Mouse (Mus musculus) heart, embryonic 15.5 days (tissue): ENCODE data around the gene Fah. TPM values are rescaled to one million over a fixed set of nuclear protein-coding genes. Genes with fewer than 3 reads are reported as not detected.

Experiments used
- ATAC-seq: fragments of 200-750 bp; cut with Nextera tagmentation; replicated peaks from 2 replicates; pipeline ENCODE4 v1.8.0; 2017; ENCODE audit warnings: low read depth, moderate TSS enrichment; ENCODE audit not compliant: insufficient number of reproducible peaks, insufficient read depth, low FRiP score
- H3K27ac ChIP-seq: fragments of 300-500 bp; sonication (generic); 2 replicates; pipeline ENCODE4 v1.5.1; 2015; ENCODE audit warnings: mild to moderate bottlenecking, inconsistent platforms
- H3K27me3 ChIP-seq: fragments of 300-500 bp; sonication (generic); 2 replicates; pipeline ENCODE4 v1.6.1; 2015; ENCODE audit warnings: inconsistent platforms
- H3K36me3 ChIP-seq: fragments of 300-500 bp; sonication (generic); 2 replicates; pipeline ENCODE4 v1.6.1; 2015; ENCODE audit warnings: mild to moderate bottlenecking, inconsistent platforms
- H3K4me1 ChIP-seq: fragments of 300-500 bp; sonication (generic); replicated peaks from 2 replicates; pipeline ENCODE4 v1.6.1; 2015; ENCODE audit warnings: inconsistent platforms
- H3K4me2 ChIP-seq: fragments of 300-500 bp; sonication (generic); 2 replicates; pipeline ENCODE4 v1.6.1; 2015; ENCODE audit warnings: inconsistent platforms, mild to moderate bottlenecking, moderate library complexity
- H3K4me3 ChIP-seq: fragments of 300-500 bp; sonication (generic); 2 replicates; pipeline ENCODE4 v1.5.1; 2015; ENCODE audit warnings: mild to moderate bottlenecking, inconsistent platforms
- H3K9ac ChIP-seq: fragments of 300-500 bp; sonication (generic); 2 replicates; pipeline ENCODE4 v1.6.1; 2015; ENCODE audit warnings: mild to moderate bottlenecking, inconsistent platforms
- H3K9me3 ChIP-seq: fragments of 300-500 bp; sonication (generic); replicated peaks from 2 replicates; pipeline ENCODE4 v1.6.1; 2016; ENCODE audit warnings: inconsistent platforms
- WGBS: fragments of 180-500 bp; shearing (Covaris S2); methylation state at CpG from one replicate; pipeline ENCODE4 v1.1.7; 2015; ENCODE audit warnings: mixed read lengths; 5-methylcytosine and 5-hydroxymethylcytosine counted together
- polyA plus RNA-seq: library from polyadenylated mRNA; unstranded; fragments of >200 nt; fragmentation: Nextera tagmentation; extraction: Ambion mirVana; gene quantifications from 2 replicates; pipeline ENCODE4 v1.2.1, GENCODE M21; 2015

Gene Fah
- polyA plus RNA-seq, 1 experiment from 2014 or later: 4.4 TPM

DNA sequence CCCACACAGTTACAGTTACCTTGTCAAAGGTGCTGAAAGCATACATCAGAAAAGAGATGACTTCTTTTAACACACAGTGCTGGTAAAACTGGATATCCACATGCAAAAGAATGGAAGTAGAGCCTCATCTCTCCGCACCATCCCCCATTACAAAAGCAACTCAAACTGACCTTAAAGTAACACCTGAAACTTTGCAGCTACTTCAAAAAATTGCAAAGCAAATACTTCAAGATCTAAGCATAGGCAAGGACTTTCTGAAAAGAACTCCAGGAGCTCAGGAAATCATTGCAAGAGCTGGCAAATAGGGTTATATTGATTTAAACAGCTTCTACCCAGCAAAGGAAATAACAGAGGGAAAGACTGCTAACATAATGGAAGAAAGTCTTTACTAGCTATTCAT lies 46.0 kb downstream of the Fah start:
- Histone ChIP-seq H3K4me3 (no peak overlapping the region), H3K36me3 (no peaks in the 10 kb centered on the region), H3K4me1 (no peaks in the 10 kb centered on the region; the same call in 1 of the 2 replicates), H3K27ac (no peak overlapping the region), H3K9me3 (no peaks in the 10 kb centered on the region), H3K27me3 (no peaks in the 10 kb centered on the region), H3K9ac (no peak overlapping the region), H3K4me2 (no peak overlapping the region)
- WGBS: 87% methylated on average over 1 of the region's 1 CpGs
- no peak for ATAC-seq

DNA sequence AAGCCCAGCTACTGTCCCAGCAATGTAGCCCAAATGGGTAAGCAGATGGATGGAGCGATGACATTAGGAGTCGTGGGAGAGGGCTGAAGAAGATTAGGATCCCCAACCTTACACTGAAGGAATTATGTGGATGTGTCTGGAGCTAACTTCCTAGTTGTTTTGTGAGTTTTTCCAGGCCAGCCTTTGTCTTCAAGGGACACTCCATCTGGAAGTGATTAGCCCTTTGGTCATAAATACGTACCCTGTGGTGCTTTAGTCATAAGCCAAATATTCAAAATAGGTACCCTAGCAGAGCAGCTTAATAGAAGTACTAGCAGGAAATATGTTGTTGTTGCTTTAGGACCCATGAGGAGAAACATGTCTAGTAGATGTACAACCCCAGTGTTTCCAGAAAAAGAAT lies 49.2 kb downstream of the Fah start:
- Histone ChIP-seq H3K9ac (no peak overlapping the region), H3K4me2 (no peak overlapping the region), H3K36me3 (no peaks in the 10 kb centered on the region), H3K4me1 (no peaks in the 10 kb centered on the region), H3K27me3 (no peaks in the 10 kb centered on the region), H3K4me3 (no peak overlapping the region), H3K9me3 (no peaks in the 10 kb centered on the region), H3K27ac (no peak overlapping the region)
- ATAC-seq: no peak
- WGBS: 60% methylated on average over 3 of the region's 3 CpGs

DNA sequence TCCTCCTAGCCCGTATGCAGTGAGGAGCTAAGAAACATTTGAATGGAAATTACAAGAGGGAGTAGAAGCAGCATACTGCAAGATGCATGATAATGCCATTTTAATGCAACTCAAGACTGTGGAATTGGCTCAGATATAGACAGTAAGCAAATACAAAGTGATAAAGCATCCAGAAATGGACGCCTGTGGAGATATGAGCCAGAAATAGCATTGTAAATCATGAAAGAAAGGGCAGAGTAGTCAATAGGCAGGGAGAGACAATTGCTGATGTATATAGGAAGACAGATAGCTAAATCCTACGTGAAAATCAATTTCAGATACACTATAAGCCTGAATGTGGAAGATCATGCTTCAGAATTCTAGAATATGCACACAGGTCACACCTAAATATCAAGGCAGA lies 51.2 kb downstream of the Fah start:
- 51% methylated on average over 3 of the region's 3 CpGs for WGBS
- no peaks in the 10 kb centered on the region for H3K36me3 ChIP-seq
- no peaks in the 10 kb centered on the region for H3K9me3 ChIP-seq
- no peak overlapping the region for H3K4me3 ChIP-seq
- no peak overlapping the region for H3K27ac ChIP-seq
- no peak overlapping the region for H3K9ac ChIP-seq
- H3K4me2 ChIP-seq: no peak overlapping the region
- no peaks in the 10 kb centered on the region for H3K27me3 ChIP-seq
- H3K4me1 ChIP-seq: no peaks in the 10 kb centered on the region
- no peak for ATAC-seq

DNA sequence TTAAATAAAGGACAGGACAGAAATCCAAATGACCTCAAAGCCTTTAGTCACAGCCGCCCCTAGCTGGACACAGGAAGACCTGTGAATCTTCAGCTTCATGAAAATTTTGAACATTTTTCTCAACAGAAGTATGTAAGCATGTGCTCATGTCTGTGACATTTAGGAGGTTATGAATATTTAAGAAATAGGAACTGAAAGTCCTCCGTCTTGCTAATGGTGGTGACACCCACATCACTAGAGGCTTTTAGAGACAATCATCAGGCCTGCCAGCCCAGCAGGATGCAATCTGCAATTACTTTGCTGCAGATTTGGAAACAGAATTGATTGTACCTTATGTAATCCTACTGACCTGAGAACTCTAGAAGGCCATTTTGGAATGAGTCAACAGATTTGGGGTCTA lies 55.0 kb downstream of the Fah start:
- Histone ChIP-seq H3K9me3 (no peaks in the 10 kb centered on the region), H3K4me2 (no peak overlapping the region), H3K36me3 (no peaks in the 10 kb centered on the region), H3K27ac (no peak overlapping the region), H3K4me1 (no peaks in the 10 kb centered on the region), H3K4me3 (no peak overlapping the region), H3K9ac (no peak overlapping the region), H3K27me3 (no peaks in the 10 kb centered on the region)
- whole genome bisulfite sequencing: 87% methylated on average over 2 of the region's 2 CpGs
- no peak for ATAC-seq

DNA sequence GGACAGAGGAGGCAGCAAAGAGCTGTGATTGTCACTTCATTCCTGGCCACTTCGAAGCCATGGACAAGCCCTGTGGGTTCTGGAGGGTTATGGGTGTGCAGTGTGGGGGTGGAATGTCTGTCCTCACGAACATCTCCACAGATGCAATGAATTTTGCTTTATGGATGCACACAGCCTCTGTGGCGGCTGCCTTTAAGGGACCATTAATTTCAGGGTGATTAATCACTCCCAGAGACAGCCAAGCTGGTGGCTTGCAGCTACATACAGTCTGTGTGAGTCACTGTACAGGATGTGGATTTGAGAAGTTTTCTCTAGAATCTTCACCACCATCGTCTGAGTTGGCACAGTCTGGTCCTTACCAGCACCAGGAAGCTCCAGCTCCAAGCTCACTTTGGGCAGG lies 59.9 kb downstream of the Fah start:
- no peaks in the 10 kb centered on the region for H3K36me3 ChIP-seq
- no peaks in the 10 kb centered on the region for H3K27me3 ChIP-seq
- no peak overlapping the region for H3K27ac ChIP-seq
- no peaks in the 10 kb centered on the region for H3K9me3 ChIP-seq
- H3K4me1 ChIP-seq: no peaks in the 10 kb centered on the region
- WGBS: 68% methylated on average over 4 of the region's 4 CpGs
- no peak for ATAC-seq
- H3K4me3 ChIP-seq: no peak overlapping the region
- H3K9ac ChIP-seq: no peak overlapping the region
- no peak overlapping the region for H3K4me2 ChIP-seq

DNA sequence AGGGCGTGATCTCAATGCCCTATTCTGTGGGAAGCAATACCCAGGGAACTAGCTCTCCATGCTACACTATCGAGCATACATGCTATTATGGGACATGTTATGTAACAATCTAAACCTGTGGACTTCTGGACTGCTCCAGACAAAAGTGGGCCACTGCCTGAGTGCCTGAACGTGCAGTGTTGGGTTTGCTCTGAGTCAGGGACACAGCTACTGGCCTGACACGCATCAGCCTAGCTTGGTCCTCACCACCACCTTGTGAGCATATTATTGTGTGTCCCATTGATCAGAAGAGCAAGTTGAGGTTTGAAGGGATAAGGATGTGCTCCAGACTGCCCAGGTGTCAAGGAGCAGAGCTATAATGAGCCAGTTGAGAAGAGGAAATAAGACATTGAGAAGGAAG lies 61.6 kb downstream of the Fah start:
- H3K36me3 ChIP-seq: no peaks in the 10 kb centered on the region
- no peak overlapping the region for H3K9ac ChIP-seq
- 79% methylated on average over 4 of the region's 4 CpGs for WGBS
- H3K27me3 ChIP-seq: no peaks in the 10 kb centered on the region
- H3K4me3 ChIP-seq: no peak overlapping the region
- H3K4me2 ChIP-seq: no peak overlapping the region
- H3K4me1 ChIP-seq: no peaks in the 10 kb centered on the region
- H3K9me3 ChIP-seq: no peaks in the 10 kb centered on the region
- ATAC-seq: no peak
- no peak overlapping the region for H3K27ac ChIP-seq

Other genes starting within 250 kb of the Fah start
- 1.5 and 3.4 TPM in 2 replicates for gene Arnt2, start 196.5 kb downstream of the Fah start, polyA plus RNA-seq
- 0.42 and 0.47 TPM in 2 replicates for gene Gm2115, start 77.8 kb downstream of the Fah start, polyA plus RNA-seq
- gene Zfand6, start 83.2 kb upstream of the Fah start, polyA plus RNA-seq: 136 and 149 TPM in 2 replicates
- not detected in 2 replicates for gene Olfr291, start 246.8 kb upstream of the Fah start, polyA plus RNA-seq